Mouse (Mus musculus): Measurements from ENCODE around the gene Map2k1.

DNA sequence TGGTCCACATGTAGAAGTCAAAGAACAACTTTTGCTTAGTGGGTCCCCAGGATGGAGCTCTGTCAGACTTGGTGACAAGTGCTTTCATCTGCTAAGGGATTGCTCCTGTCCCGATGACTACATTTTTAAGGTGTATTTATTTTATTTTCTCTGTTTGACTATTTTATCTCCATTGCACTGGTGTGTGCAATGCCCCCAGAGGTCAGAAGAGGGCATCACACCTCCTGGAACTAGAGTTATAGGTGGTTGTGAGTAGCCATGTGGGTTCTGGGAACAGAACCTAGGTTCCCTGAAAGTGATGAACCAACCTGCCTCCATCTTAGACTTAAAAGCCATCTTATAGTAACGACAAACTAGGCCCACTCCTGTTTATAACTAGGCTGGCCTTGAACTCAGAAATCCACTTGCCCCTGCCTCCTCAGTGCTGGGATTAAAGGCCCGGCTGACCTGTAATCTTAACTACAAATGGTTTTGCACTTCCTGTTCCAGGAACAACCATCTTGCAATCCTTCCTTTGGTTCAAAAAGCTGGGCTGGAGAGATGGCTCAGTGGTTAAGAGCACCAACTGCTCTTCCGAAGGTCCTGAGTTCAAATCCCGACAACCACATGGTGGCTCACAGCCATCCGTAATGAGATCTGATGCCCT is 25.4 kb upstream of the Map2k1 start:
- TF ChIP-seq POLR2A (IDR thresholded peaks at IDR 0.05; ENCODE audit: insufficient read length, low read depth) (no peak), USF1 (IDR thresholded peaks at IDR 0.05; ENCODE audit: low read depth) (no peak), REST (IDR thresholded peaks at IDR 0.05; ENCODE audit: insufficient read depth, insufficient read length) (no peak), POLR2AphosphoS2 (IDR thresholded peaks at IDR 0.05; ENCODE audit: insufficient read length, low read depth) (no peak), MAX (IDR thresholded peaks at IDR 0.05; ENCODE audit: low read depth) (no peak), E2F4 (IDR thresholded peaks at IDR 0.05; ENCODE audit: insufficient read depth) (no peak), CEBPB (IDR thresholded peaks at IDR 0.05; ENCODE audit: insufficient read depth, poor library complexity, severe bottlenecking) (no peak), TCF12 (IDR thresholded peaks at IDR 0.05; ENCODE audit: insufficient read depth, poor library complexity, severe bottlenecking) (no peak), MYOG (IDR thresholded peaks at IDR 0.05; ENCODE audit: control insufficient read depth in 1 of 3, insufficient read depth in 1 of 3, insufficient read length in 2 of 3, low read depth in 2 of 3) (no peak), MYOD1 (IDR thresholded peaks at IDR 0.05; ENCODE audit: control insufficient read depth in 1 of 3, insufficient read length in 2 of 3, low read depth in 2 of 3) (no peak), SRF (IDR thresholded peaks at IDR 0.05; ENCODE audit: control insufficient read depth, insufficient read length, low read depth) (no peak)

All from myocyte (in vitro differentiated cells).